Mouse (Mus musculus): ENCODE data around the gene Sema3g. TPM values are rescaled to one million over a fixed set of nuclear protein-coding genes. Genes with fewer than 3 reads are reported as not detected.

The Sema3g gene
- 3.5 and 3.9 TPM in 2 replicates for polyA plus RNA-seq (2012; rRNA removed)

DNA sequence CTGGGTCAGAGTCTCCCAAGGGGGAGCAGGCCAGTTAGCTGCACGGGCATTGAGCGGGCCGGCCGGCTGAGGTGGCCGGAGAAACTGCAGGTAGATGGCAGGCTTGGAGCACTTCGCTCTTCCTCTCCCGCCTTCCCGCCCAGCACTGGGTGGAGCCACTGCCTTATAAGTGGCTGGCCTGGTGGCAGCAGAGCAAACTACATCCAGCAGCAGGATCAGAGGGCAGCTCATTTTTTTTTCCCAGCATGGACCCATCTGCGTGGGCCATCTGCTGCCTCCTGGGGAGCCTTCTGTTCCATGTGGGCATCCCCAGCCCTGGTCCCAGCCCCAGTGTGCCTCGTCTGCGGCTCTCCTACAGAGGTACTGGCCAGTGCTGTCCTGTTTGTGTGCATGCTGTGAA, at the start of gene Sema3g:
Gene Sema3g (plus strand): TSS at position 195 of the 400 bp plus-strand sequence.
- DNase-seq (ENCODE audit: extremely low spot score in 1 of 2, low spot score in 1 of 2), result no peak

DNA sequence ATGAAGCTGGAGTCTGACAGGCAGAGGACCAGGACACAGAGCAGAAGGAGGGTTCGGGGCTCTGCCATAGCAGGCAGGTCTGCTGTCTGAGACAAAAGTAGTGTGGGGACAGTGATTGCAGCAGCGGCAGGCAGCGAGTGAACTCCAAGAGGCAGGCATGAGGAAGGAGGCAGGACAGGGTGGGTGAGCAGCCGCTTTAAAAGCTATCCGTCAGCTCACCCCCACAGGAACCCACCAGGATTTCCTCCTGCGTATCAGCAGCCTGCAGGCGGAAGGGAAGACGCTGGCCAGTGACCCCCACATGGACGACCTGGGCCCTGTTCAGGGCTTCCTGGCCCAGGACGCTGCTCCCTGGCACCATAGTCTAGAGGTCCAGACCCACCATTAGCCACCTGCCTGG, 49.2 kb upstream of the Sema3g start, which contains the start of gene Stab1:
Gene Stab1 (minus strand): TSS at position 217 of the 400 bp plus-strand sequence.
- DNase-seq (ENCODE audit: extremely low spot score in 1 of 2, low spot score in 1 of 2), result no peak

DNA sequence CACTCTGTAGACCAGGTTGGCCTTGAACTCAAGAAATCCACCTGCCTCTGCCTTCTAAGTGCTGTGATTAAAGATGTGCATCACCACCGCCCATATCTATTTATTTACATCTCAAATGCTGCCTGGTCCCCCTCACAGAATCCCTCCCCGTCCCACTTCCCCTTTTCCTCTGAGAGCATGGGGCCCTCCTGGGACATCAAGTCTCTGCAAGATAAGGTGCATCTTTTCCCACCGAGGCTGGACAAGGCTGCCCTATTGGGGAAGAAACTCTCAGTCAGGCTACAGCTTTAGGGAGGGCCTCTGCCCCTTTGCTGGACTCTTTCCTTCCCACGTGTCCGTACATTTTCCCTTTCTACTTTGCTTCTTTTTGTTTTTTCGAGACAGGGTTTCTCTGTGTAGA, 48.2 kb upstream of the Sema3g start:
- DNase-seq (ENCODE audit: extremely low spot score in 1 of 2, low spot score in 1 of 2), result no peak

DNA sequence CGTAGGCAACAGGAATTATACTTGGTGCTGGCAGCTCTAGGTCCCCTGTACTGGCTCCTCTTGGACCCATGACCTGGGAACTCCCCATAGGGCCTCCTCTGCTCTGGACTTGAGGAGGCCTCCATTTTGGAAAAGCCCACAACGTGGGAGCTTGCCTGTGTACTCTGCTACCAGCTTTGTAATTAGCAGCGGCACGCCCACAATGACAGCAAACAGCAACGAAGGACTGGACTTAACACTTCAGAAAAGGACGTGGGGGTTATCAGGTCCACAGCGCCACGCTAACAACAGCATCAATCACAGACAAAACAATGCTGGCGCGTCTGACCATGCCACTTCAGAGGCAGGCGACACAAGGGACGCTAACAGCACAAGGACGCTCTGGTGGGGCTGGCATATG, 46.7 kb upstream of the Sema3g start:
- no peak for DNase-seq (ENCODE audit: extremely low spot score in 1 of 2, low spot score in 1 of 2)

DNA sequence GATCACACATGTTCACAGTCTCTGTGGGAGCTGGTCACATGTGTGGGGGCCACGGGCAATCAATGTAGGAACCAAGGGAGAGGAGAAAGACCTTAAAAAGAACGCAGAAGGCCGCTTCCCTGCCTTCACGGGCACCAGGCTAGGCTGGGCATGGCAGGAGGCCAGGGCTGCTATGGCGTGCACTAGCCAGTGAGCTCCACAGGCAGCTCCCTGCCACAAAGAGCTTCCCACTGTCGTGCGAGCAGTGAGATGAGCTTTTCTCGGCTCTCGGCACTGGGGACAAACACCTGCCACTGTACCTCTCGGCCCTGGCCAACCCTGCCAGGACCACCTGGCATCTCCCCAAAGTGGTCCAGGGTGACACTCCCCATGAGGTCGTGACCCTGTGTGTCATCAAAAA, 46.3 kb upstream of the Sema3g start:
- DNase-seq (ENCODE audit: extremely low spot score in 1 of 2, low spot score in 1 of 2), result no peak

DNA sequence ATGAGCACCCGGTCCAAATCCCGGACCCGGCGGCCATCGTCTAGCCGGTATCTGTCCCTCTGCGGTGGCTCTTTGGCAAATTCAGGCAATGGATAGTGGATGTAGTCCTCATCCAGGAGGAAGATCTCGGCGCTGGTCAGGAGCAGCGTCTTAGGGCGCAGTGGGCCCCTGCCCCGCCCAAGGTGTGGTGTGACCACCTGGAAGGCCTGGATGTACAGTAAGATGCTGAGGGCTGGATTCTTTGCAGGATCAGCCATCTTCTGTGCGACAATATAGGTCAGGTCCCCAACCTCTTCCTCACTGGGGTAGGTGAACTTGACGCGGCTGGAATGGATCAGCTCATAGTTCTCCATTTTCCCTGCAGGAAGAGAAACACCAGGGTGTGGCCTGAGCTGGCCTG, 45.8 kb upstream of the Sema3g start:
- no peak for DNase-seq (ENCODE audit: extremely low spot score in 1 of 2, low spot score in 1 of 2)

DNA sequence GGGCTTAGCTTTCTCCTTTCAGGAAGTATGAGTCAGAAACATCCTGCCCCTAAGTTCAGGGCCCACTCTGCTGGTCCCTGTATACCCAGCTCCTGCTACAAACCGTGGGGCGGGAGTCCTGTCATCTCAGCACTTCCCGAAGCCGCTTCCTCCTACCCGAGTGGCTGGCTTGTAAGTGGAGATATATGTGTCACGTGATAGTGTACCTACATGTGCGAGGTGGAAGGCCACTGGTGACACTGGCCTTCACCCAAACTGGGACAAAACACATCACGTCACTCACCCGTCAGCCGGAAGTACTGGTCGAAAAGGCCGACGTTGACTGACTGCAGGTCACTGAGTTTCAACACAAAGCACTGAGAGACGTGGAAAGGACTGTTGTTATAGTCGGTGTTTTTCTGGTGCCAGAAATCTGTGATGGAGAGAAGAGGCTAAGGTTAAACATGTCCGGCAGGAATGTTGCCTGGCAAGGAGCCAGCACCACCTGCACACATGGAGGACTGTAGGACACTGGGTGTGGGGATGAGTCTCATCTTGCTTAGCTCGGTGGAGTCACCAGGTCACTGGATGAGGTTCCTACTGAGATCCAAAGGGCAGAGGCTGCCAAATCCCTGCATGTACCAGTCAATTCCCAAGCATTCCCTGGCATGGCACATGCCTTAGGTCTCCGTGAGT, 44.7 kb upstream of the Sema3g start:
- DNase-seq (ENCODE audit: extremely low spot score in 1 of 2, low spot score in 1 of 2), result no peak

DNA sequence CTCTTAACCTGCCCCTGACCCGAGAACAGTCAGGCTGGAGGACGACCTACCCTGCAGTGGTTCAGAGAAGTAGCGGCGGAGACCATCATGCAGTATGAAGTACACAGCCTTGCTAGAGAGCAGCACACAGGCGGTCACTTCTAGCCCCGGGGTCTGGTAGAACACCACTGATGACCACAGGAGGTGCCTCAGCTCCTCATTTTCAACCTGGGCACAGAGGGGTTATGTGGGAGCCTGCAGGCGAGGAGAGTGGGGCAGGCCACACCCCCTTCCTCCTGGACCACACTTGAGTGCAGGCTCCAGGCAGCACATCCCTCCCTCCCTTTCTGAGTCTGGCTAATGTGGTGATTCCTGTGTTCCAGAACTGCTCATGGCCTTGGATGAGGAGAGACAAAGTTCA, 44.1 kb upstream of the Sema3g start:
- no peak for DNase-seq (ENCODE audit: extremely low spot score in 1 of 2, low spot score in 1 of 2)

DNA sequence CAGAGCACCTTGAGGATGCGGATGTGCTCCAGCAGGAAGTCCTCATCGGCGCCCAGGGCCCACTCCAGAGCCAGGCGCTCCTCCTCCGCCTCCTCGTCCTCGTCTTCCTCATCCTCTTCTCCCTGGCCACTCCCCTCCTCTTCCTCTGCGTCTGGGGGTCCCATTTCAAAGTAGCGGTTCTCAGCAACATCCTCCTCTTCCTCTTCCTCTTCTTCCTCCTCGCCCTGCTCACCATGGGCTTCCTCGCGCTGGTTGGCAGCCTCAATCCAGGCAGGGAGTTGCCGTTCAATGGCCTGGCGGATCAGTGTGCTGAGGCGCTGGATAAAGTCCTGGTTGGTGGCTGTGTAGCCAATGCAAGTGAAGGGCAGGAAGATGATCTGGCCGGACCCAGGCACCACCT, 40.4 kb upstream of the Sema3g start:
- DNase-seq (ENCODE audit: extremely low spot score in 1 of 2, low spot score in 1 of 2), result no peak

DNA sequence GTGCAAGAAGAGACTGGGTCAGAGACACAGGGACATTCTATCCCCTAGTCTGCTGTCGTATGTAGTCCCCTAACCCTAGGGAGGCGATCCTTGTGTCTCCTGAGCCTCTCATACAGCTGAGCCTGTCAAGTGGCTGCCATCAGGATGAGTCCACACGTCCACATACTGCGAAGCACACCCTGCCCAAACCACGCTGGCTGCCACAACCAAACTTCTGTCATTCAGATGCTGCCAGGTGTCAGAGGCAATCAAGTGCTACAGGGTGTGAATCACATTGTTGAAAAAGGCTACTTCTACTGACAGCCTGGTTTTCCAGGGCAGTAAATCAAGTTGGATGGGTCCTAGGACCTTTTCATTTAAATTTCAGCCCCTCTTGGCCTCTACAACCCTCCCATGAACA, 39.9 kb upstream of the Sema3g start:
- DNase-seq (ENCODE audit: extremely low spot score in 1 of 2, low spot score in 1 of 2), result no peak

DNA sequence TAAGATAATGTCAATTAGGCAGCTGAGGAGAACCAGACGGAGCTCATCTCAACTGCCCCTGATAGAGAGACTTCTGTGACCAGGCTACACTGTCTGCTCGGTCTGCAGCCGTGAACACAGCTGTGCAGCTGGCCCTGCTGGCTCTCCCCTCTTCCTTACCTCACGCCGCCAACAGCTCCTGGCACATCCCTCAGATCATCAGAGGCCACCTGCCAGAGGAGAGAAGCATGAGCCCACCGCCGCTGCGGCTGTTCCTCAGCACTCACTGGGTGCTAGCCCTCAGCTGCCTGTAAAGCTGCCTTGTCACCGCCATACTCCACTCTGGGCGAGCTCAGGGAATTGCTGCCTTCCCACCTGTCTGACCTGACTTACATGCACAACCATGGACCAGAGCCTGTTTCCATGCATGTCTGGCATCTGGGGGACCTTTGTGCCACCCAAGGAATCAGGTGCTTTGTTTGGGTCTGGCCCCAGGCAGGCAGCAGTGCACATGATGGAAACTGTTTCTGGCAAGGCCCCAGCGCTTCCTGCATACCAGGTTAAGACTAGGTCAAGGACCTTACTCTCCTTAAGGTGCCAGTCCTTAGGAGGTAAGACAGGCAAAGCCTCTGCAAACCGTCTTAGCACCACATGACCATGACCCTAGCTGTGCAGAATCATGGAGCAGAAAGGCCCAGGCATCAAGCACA, 37.8 kb upstream of the Sema3g start:
- DNase-seq (ENCODE audit: extremely low spot score in 1 of 2, low spot score in 1 of 2), result no peak

DNA sequence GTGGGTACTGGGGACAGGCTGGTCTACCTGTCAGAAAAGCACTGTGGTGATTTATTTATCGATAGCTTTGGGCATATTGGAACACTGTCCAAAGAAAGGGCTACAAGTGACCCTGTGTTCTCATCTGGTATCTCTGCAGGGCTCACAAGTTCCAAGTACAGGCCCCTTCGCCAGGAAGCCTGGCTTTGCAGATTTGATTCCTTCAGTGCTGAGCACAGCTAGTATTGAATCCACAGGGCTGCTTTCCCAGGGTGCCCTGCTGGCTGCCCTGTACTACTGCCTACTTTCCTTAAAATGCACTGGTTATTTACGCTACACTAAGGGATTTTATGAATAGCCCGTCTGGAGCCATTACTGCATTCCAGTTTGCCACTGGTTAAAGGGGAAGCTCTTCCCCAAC, 36.1 kb upstream of the Sema3g start:
- no peak for DNase-seq (ENCODE audit: extremely low spot score in 1 of 2, low spot score in 1 of 2)

DNA sequence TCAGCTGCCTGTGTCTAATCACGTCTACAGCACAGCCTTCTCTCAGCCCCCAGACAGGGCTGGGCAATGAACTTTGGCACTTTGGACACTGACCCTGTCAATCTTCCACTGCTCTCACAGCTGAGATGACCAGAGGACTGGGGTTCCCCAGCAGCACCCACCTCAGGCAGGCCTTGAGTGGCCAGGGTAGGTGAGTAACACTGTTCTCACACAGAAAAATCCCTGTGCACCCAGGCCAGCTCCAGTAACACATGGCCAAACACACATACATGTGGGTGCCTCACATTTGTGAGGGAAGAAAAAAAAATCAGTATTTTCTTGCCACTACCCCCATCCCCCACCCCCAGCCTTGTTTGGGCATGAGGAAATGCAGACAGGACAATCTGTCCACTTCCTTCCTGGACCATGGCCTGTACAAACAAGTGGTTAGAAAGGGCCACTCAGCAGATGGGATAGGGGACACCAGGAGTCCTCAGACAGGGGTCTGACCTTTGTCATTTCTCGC, 34.8 kb upstream of the Sema3g start:
- no peak for DNase-seq (ENCODE audit: extremely low spot score in 1 of 2, low spot score in 1 of 2)

DNA sequence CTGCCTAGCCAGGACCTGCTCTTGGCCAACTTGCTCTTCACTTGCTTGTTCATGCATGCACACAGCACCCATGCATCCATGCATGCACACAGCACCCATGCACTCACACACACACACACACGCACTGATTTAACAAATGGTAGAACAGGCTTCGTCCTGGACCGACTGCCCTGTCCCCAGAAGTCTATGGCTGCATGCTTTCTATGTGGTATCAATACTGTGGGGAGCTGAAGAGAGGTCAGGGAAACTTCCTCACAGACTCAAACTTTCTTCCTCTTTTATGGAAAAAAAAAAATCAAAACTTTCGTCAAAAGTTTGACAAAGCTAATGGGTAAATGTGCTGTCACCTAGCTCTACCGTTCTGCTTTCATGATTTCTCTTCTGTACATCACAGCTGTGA, 34.1 kb upstream of the Sema3g start:
- DNase-seq (ENCODE audit: extremely low spot score in 1 of 2, low spot score in 1 of 2), result no peak

DNA sequence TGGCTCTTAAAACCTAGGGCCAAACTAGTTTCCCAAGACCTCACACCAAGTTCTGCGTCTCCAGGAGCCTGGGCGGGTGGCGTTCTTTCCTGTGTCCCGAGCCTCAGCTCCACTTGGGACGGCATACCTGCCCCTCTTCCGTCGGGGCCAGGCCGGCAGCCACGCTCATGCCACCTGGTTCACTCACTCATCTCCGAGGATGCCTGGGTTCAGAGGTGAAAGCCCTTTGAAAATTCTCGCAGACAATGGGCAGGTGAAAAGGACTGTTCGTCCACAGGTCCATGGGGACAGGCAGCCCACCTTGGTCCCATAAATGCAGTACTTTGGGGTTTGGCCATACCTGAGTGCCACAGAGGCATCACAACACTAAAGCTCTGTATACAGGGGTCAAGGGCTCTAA, 33.5 kb upstream of the Sema3g start:
- no peak for DNase-seq (ENCODE audit: extremely low spot score in 1 of 2, low spot score in 1 of 2)

DNA sequence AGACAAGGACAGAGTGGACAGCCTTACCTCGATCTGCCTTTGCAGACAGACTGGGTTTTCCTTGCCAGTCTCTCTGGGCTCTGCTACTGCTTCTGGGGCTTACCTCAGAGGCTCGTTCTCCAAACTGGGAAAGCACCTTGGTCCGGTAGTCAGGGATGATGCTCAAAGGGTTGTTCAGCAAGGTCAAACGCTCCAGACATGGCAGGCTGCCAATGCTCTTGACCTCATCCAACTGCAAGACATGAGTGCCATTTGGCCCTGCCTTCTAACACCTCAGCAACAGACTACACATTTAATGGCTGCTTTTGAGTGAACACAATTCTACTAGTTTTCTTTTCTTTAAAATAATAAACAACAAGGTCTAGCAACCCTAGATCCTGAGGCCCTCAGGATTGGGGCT, 31.0 kb upstream of the Sema3g start:
- DNase-seq (ENCODE audit: extremely low spot score in 1 of 2, low spot score in 1 of 2), result no peak

DNA sequence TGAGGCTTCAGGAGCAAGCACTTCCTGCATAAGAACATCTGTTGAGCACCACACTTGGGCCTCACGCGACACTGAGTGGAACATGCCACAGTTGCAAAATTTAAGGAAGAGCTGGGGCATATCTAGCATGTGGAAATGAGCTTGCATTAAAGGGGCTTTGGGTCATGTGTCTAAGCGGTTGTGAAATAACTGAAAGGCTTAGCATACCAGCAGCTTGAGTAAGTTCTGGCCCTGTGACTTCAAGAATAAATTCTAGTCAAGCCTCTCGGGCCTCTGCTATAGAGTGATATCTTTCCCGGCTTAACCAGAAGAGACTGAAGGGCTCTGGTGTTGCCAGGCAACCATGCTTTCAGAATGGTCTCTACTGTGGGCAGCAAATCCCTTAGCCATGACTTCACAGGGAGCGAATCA, 28.9 kb upstream of the Sema3g start:
- DNase-seq (ENCODE audit: extremely low spot score in 1 of 2, low spot score in 1 of 2), result no peak

DNA sequence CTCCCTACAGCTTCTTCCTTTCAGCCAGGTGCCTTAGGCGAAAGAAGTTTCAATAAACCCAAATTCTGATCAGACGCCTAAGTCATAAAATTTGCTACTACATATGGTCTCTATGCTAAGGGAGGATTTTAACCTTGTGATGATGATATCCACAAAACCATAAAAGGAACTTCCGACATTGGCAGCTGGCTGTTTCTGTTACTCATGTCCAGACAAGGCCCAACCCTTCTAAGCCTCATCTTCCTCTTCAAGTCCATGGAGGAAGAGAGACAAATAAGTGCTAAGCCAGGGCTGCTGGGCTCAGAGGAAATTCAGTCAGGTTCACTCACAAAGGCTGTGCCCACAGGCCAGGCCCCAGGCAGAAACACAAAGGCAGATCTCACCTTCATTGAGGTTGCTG, 28.3 kb upstream of the Sema3g start:
- no peak for DNase-seq (ENCODE audit: extremely low spot score in 1 of 2, low spot score in 1 of 2)

DNA sequence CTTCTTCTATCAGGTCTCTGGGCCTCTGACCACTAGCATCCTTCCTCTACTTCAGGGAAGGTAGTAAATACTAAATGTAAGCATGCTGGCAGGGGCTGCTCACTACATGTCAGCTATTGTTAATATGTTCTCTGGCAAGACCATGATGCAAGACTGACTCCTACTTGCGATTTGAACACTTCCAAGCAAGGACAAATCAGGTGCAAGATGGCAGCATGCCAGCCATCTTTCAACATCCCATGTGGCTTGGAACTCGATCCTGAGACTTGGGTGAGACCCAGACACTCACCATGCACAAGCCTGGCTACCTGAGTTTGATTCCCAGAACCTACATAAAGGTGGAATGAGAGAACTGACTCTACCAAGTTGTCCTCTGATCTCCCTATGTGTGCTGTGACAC, 25.7 kb upstream of the Sema3g start:
- DNase-seq (ENCODE audit: extremely low spot score in 1 of 2, low spot score in 1 of 2), result no peak

DNA sequence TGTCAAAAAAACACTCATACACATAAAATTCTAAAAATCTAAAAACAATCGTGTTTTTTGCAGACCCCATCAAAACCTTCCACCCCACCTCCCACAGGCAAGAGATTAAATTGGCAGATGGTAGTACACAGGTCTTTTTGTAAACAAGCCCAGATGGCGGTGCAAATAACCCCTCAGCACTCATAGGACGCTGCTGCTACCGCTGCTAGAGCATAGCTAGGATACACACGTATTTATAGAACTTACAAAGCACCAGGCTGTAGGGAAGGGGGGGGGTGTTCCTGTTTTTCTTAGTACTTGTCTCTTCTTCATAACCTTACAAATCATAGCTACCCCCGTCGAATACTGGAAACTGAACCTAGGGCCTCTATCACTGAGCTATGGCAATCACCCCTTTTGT, 23.9 kb upstream of the Sema3g start:
- no peak for DNase-seq (ENCODE audit: extremely low spot score in 1 of 2, low spot score in 1 of 2)

DNA sequence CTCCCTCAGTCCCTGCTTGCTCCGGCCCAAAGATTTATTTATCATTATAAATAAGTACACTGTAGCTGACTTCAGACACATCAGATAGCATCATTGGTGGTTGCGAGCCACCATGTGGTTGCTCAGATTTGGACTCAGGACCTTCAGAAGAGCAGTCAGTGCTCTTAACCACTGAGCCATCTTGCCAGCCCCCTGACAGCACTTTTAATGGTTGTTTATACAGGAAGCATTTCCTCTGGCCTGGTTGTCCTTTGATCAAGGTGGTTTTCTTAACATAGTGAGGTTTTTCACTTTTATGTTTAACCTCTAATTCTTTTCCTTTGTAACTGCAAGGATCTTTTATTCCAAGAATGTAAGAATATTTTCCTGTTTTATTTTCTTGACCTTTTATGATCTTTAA, 23.2 kb upstream of the Sema3g start:
- no peak for DNase-seq (ENCODE audit: extremely low spot score in 1 of 2, low spot score in 1 of 2)

DNA sequence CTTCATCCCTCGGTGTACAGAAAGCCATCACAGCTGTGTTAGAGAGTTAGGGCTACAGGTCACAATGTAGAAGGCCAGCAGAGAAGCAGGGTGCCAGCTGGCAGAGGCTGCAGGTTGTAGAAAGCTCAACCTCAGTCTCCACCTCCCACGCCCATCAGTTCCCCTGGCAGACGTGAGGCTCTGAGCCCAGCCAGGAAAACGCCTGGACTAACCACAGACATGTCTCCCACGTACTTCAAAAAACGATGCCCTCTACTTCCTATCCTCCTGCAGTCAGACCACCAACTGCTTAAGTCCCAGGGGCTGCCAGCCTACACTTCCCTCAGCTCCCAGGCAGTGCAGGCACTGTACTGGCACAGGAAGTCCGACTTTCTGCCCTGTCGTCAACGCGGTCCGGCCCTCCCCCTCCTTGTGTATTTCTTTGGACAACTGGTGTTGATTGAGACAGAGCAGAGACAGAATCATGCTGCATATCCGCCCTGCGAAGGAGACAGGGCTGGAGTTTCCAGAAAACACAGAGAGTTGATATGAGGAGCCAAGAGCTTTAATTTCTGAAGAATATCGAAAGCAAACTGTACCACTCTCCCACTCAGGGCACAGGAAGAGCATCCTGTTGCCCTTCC, 22.7 kb upstream of the Sema3g start:
- DNase-seq (ENCODE audit: extremely low spot score in 1 of 2, low spot score in 1 of 2), result peak in 1 of 2 experiments; percentile 44
